Mouse (Mus musculus): ENCODE measurements at regions not wholly inside any gene's neighbourhood (a gene's known extent, or its start where the extent isn't known, plus 50 kb on each side); places are given as distances from the start of the nearest gene placed in this dataset.

GRCm38 (mm10) chr4:150769043-150769442, 84.7 kb upstream of the Errfi1 start:
- DNase-seq (ENCODE audit: low spot score): no peak

GRCm38 (mm10) chr4:150758467-150759237, 95.1 kb upstream of the Errfi1 start:
- DNase-seq (ENCODE audit: low spot score): no peak

- no peak for DNase-seq (ENCODE audit: low spot score)
Measured at GRCm38 (mm10) chr4:150757815-150758426, 95.8 kb upstream of the Errfi1 start.

- no peak for DNase-seq (ENCODE audit: low spot score)
Measured at GRCm38 (mm10) chr4:150757291-150757741, 96.4 kb upstream of the Errfi1 start.

- DNase-seq (ENCODE audit: low spot score): no peak
Measured at GRCm38 (mm10) chr4:150755446-150755845, 98.3 kb upstream of the Errfi1 start.

- no peak for DNase-seq (ENCODE audit: low spot score)
Measured at GRCm38 (mm10) chr4:150752151-150752550, 100.2 kb upstream of the Slc45a1 start.

- DNase-seq (ENCODE audit: low spot score): no peak
Measured at GRCm38 (mm10) chr4:150750445-150751213, 98.7 kb upstream of the Slc45a1 start.

GRCm38 (mm10) chr4:150749066-150749465, 97.1 kb upstream of the Slc45a1 start:
- no peak for DNase-seq (ENCODE audit: low spot score)

GRCm38 (mm10) chr4:150748099-150749000, 96.4 kb upstream of the Slc45a1 start:
- no peak for DNase-seq (ENCODE audit: low spot score)

GRCm38 (mm10) chr4:150746430-150746923, 94.5 kb upstream of the Slc45a1 start:
- no peak for DNase-seq (ENCODE audit: low spot score)

GRCm38 (mm10) chr4:150745529-150746429, 93.8 kb upstream of the Slc45a1 start:
- no peak for DNase-seq (ENCODE audit: low spot score)

- DNase-seq (ENCODE audit: low spot score): no peak
Measured at GRCm38 (mm10) chr4:150743508-150743907, 91.5 kb upstream of the Slc45a1 start.

- DNase-seq (ENCODE audit: low spot score): no peak
Measured at GRCm38 (mm10) chr4:150743103-150743502, 91.1 kb upstream of the Slc45a1 start.

- DNase-seq (ENCODE audit: low spot score): no peak
Measured at GRCm38 (mm10) chr4:150741810-150742209, 89.8 kb upstream of the Slc45a1 start.

- no peak for DNase-seq (ENCODE audit: low spot score)
Measured at GRCm38 (mm10) chr4:150740167-150740566, 88.2 kb upstream of the Slc45a1 start.

- DNase-seq (ENCODE audit: low spot score): no peak
Measured at GRCm38 (mm10) chr4:150738736-150739135, 86.8 kb upstream of the Slc45a1 start.

GRCm38 (mm10) chr4:150730061-150730812, 78.3 kb upstream of the Slc45a1 start:
- DNase-seq (ENCODE audit: low spot score): no peak

GRCm38 (mm10) chr4:150726539-150726938, 74.6 kb upstream of the Slc45a1 start:
- no peak for DNase-seq (ENCODE audit: low spot score)

GRCm38 (mm10) chr4:150726136-150726480, 74.1 kb upstream of the Slc45a1 start:
- no peak for DNase-seq (ENCODE audit: low spot score)
